Mouse (Mus musculus) small intestine, adult 2 months (tissue): ENCODE results near the gene Mst1.

Experiments
- CTCF ChIP-seq: fragments of 200-500 bp; IDR thresholded peaks from 2 replicates; pipeline ENCODE4 v1.5.1; 2012; ENCODE audit warnings: low read depth, mild to moderate bottlenecking, control low read depth, inconsistent platforms, low read length, moderate library complexity, mixed read lengths; ENCODE audit not compliant: insufficient replicate concordance, insufficient read length; ENCODE audit errors: extremely low read depth
- POLR2A ChIP-seq: fragments of 200-500 bp; IDR thresholded peaks from 2 replicates; pipeline ENCODE4 v1.6.1; 2012; ENCODE audit warnings: low read depth, mild to moderate bottlenecking, control low read depth, inconsistent platforms, low read length, moderate library complexity

- no peak for TF ChIP-seq POLR2A
- no peak for TF ChIP-seq CTCF
These were observed 18.1 kb upstream of the Mst1 start for GRCm38 (mm10) chr9:108062142-108062541.
